Mouse (Mus musculus): Measurements from ENCODE around the gene Elp4.

- TF ChIP-seq POLR2A (IDR thresholded peaks at IDR 0.05; ENCODE audit: insufficient read length, low read depth) (no peak), CEBPB (IDR thresholded peaks at IDR 0.05; ENCODE audit: insufficient read depth, poor library complexity, severe bottlenecking) (no peak), REST (IDR thresholded peaks at IDR 0.05; ENCODE audit: insufficient read depth, insufficient read length) (no peak), MYOD1 (IDR thresholded peaks at IDR 0.05; ENCODE audit: control insufficient read depth in 1 of 3, insufficient read length in 2 of 3, low read depth in 2 of 3) (no peak), MAX (IDR thresholded peaks at IDR 0.05; ENCODE audit: low read depth) (no peak), USF1 (IDR thresholded peaks at IDR 0.05; ENCODE audit: low read depth) (no peak), E2F4 (IDR thresholded peaks at IDR 0.05; ENCODE audit: insufficient read depth) (no peak), POLR2AphosphoS2 (IDR thresholded peaks at IDR 0.05; ENCODE audit: insufficient read length, low read depth) (no peak), TCF12 (IDR thresholded peaks at IDR 0.05; ENCODE audit: insufficient read depth, poor library complexity, severe bottlenecking) (no peak), MYOG (IDR thresholded peaks at IDR 0.05; ENCODE audit: control insufficient read depth in 1 of 3, insufficient read depth in 1 of 3, insufficient read length in 2 of 3, low read depth in 2 of 3) (no peak), SRF (IDR thresholded peaks at IDR 0.05; ENCODE audit: control insufficient read depth, insufficient read length, low read depth) (no peak)
Measured at GRCm38 (mm10) chr2:105813041-105813440, 91.3 kb downstream of the Elp4 start.

All from myocyte (in vitro differentiated cells).